Mouse (Mus musculus): ENCODE data around the gene Mageb2. TPM values are rescaled to one million over a fixed set of nuclear protein-coding genes. Genes with fewer than 3 reads are reported as not detected.

The Mageb2 gene
- total RNA-seq (2023; ENCODE audit: inconsistent age): not detected in 4 replicates

GRCm38 (mm10) chrX:91331390-91331789 lies at the start of gene Mageb2:
Gene Mageb2 (plus strand): TSS chrX:91331690.

Other genes with a start within 250 kb of the Mageb2 start
- gene Gm5072, start 60.8 kb downstream of the Mageb2 start, total RNA-seq (2023; ENCODE audit: inconsistent age): not detected in 4 replicates
- not detected in 4 replicates for gene Gm8914, start 148.4 kb downstream of the Mageb2 start, total RNA-seq (2023; ENCODE audit: inconsistent age)
- not detected in 4 replicates for gene 1700084M14Rik, start 244.2 kb downstream of the Mageb2 start, total RNA-seq (2023; ENCODE audit: inconsistent age)

Data from B cell, adult (primary cell).